Mouse (Mus musculus): ENCODE results near the gene Atxn7l1. TPM values are rescaled to one million over a fixed set of nuclear protein-coding genes. Genes with fewer than 3 reads are reported as not detected.
"Not testable (repeated sequence)": the region's sequence is repeated elsewhere in the genome, so short reads cannot be mapped to it uniquely, and the experiment has no call there.

Gene Atxn7l1
- polyA plus RNA-seq, 1 experiment from 2014 or later: 11.4 TPM

DNA sequence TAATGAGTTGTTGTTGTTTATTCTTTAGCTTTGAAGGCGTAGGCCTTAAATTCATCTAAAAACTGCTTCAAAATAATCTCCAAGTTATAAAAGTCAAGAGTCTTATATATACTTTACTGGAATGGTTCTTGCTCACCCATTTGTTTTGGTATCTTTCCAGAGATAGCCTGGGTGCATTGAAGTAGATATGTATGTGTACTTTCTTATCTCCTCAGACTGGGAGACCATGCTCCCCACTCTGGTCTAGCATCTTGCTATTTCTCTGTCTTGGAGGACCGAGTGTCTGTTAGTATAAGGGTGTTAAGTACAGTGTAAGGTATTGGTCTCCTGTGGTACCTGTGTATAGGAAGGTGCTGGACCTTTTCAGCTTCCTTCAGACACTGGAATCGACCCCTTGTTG, 6.4 kb downstream of the Atxn7l1 start:
- H3K9ac ChIP-seq: no peak overlapping the region
- no peak overlapping the region for H3K27ac ChIP-seq (ENCODE audit: poor library complexity, severe bottlenecking)
- peaks cover 24% of the 10 kb centered on the region for H3K4me1 ChIP-seq (replicated peaks)
- peaks cover 5% of the 10 kb centered on the region for H3K36me3 ChIP-seq
- ATAC-seq (ENCODE audit: insufficient number of reproducible peaks, low FRiP score): no peak
- no peaks in the 10 kb centered on the region for H3K9me3 ChIP-seq (replicated peaks)
- WGBS: 72% methylated on average over 3 of the region's 3 CpGs
- H3K4me3 ChIP-seq: no peak overlapping the region
- no peak overlapping the region for H3K4me2 ChIP-seq
- H3K27me3 ChIP-seq (replicated peaks): no peaks in the 10 kb centered on the region

- no peak overlapping the region for H3K9ac ChIP-seq
- 83% methylated on average over 3 of the region's 3 CpGs for WGBS
- peaks cover 28% of the 10 kb centered on the region for H3K4me1 ChIP-seq (replicated peaks)
These were observed 7.2 kb downstream of the Atxn7l1 start for GRCm38 (mm10) chr12:33154732-33155131.

GRCm38 (mm10) chr12:33156334-33157018, 9.0 kb downstream of the Atxn7l1 start:
- WGBS: 89% methylated on average over 7 of the region's 7 CpGs
- H3K4me1 ChIP-seq (replicated peaks): peaks cover 28% of the 10 kb centered on the region
- no peaks in the 10 kb centered on the region for H3K9me3 ChIP-seq (replicated peaks)
- H3K4me2 ChIP-seq: no peak overlapping the region
- H3K4me3 ChIP-seq: no peak overlapping the region
- no peak for ATAC-seq (ENCODE audit: insufficient number of reproducible peaks, low FRiP score)
- H3K27me3 ChIP-seq (replicated peaks): no peaks in the 10 kb centered on the region
- no peak overlapping the region for H3K9ac ChIP-seq
- H3K27ac ChIP-seq (ENCODE audit: poor library complexity, severe bottlenecking): no peak overlapping the region
- H3K36me3 ChIP-seq: peaks cover 5% of the 10 kb centered on the region

More at GRCm38 (mm10) chr12:33154732-33155131, 7.2 kb downstream of the Atxn7l1 start:
- H3K4me3 ChIP-seq: no peak overlapping the region
- ATAC-seq (ENCODE audit: insufficient number of reproducible peaks, low FRiP score): no peak
- H3K36me3 ChIP-seq: peaks cover 5% of the 10 kb centered on the region
- no peaks in the 10 kb centered on the region for H3K27me3 ChIP-seq (replicated peaks)
- no peak overlapping the region for H3K27ac ChIP-seq (ENCODE audit: poor library complexity, severe bottlenecking)
- H3K4me2 ChIP-seq: no peak overlapping the region
- H3K9me3 ChIP-seq (replicated peaks): no peaks in the 10 kb centered on the region

DNA sequence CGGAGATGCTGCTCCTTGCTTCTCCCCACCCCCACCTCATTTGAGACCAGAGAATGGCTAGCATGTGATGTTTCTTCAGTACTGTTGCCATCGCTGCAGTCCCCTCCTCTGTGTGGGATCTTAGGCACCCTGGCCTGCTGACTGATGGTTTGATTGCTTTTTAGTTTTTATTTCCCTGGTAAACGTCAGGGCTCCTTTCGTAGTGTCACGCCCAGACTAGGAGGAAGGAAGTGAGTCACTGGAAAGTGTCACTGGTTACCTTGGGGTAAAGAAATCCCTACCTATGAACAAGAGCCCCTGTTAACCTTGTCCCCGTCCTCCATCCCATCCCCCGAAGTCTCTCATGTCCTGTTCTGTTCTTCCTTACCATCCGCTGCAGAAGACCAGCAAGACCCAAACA, 10.8 kb downstream of the Atxn7l1 start:
- Histone ChIP-seq H3K4me3 (no peak overlapping the region), H3K9ac (no peak overlapping the region), H3K27me3 (replicated peaks) (no peaks in the 10 kb centered on the region), H3K4me1 (replicated peaks) (peaks cover 29% of the 10 kb centered on the region), H3K27ac (ENCODE audit: poor library complexity, severe bottlenecking) (no peak overlapping the region), H3K4me2 (no peak overlapping the region), H3K9me3 (replicated peaks) (no peaks in the 10 kb centered on the region), H3K36me3 (peaks cover 5% of the 10 kb centered on the region)
- ATAC-seq (ENCODE audit: insufficient number of reproducible peaks, low FRiP score): no peak
- 56% methylated on average over 8 of the region's 8 CpGs for WGBS

DNA sequence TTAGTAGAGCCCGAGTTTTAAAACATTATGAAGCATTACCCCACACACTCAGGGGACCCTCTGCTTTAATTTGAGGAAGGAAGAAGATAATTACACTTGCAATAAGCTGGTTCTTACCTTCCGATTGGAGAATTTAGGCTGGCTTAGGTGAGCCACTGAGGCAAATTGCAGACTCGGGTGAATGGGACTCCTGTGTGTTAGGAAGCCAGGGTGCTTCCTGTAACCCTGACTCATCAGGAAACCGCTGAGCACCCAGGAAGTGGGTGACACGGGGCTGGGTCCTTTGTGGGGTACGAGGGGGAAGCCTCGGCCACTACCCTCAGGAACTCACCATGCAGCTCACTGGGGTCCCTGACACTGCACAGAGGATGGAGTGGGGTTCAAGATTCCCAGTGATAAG, 12.9 kb downstream of the Atxn7l1 start:
- Histone ChIP-seq H3K27me3 (replicated peaks) (no peaks in the 10 kb centered on the region), H3K9me3 (replicated peaks) (no peaks in the 10 kb centered on the region), H3K4me3 (no peak overlapping the region), H3K36me3 (peaks cover 2% of the 10 kb centered on the region), H3K4me1 (replicated peaks) (peaks cover 28% of the 10 kb centered on the region), H3K27ac (ENCODE audit: poor library complexity, severe bottlenecking) (no peak overlapping the region), H3K9ac (no peak overlapping the region), H3K4me2 (no peak overlapping the region)
- 70% methylated on average over 7 of the region's 7 CpGs for WGBS
- no peak for ATAC-seq (ENCODE audit: insufficient number of reproducible peaks, low FRiP score)

DNA sequence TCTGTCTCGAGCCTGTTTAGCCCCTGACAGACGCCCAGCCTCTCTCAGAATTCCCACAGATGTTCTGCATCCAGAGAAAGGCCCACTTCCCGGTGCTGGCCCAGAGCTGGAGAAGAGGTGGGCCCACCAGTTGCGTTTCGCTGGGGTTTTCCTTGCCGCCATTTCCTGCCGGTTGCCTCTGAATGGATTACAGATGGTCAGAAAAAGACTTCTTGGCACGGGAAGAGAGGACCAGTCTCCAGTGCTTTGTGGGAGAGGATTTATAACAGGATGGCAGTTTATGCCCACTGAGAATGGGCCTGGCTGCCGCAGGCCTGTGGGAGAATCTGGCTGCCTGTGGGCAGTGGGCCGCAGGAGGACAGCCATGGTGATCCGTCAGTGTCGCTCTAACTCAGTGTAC, 15.0 kb downstream of the Atxn7l1 start:
- no peak overlapping the region for H3K27ac ChIP-seq (ENCODE audit: poor library complexity, severe bottlenecking)
- WGBS: 53% methylated on average over 12 of the region's 12 CpGs
- H3K4me2 ChIP-seq: no peak overlapping the region
- H3K36me3 ChIP-seq: no peaks in the 10 kb centered on the region; the same call in 1 of the 2 replicates
- H3K27me3 ChIP-seq (replicated peaks): no peaks in the 10 kb centered on the region
- peaks cover 27% of the 10 kb centered on the region for H3K4me1 ChIP-seq (replicated peaks)
- ATAC-seq (ENCODE audit: insufficient number of reproducible peaks, low FRiP score): no peak
- H3K4me3 ChIP-seq: no peak overlapping the region
- H3K9me3 ChIP-seq (replicated peaks): no peaks in the 10 kb centered on the region
- H3K9ac ChIP-seq: no peak overlapping the region

DNA sequence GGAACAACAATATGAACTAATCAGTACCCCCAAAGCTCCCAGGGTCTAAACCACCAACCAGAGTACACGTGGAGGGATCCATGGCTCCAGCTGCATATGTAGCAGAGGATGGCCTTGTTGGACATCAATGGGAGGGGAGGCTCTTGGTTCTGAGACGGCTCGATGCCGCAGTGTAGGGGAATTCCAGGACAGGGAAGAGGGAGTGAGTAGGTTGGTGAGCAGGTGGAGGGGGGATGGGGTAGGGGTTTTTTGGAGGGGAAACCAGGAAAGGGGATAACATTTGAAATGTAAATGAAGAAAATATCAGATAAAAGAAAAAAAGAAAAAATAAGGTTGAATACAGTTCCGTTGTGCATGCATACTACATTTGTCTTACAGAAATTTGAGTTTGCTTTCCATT, 16.5 kb downstream of the Atxn7l1 start:
- H3K27ac ChIP-seq (ENCODE audit: poor library complexity, severe bottlenecking); H3K9ac ChIP-seq; ATAC-seq (ENCODE audit: insufficient number of reproducible peaks, low FRiP score); H3K4me3 ChIP-seq; H3K27me3 ChIP-seq (replicated peaks); H3K36me3 ChIP-seq; H3K4me2 ChIP-seq; H3K9me3 ChIP-seq (replicated peaks): not testable (repeated sequence)
- 90% methylated on average over 5 of the region's 5 CpGs for WGBS
- H3K4me1 ChIP-seq (replicated peaks): peaks cover 22% of the 10 kb centered on the region

DNA sequence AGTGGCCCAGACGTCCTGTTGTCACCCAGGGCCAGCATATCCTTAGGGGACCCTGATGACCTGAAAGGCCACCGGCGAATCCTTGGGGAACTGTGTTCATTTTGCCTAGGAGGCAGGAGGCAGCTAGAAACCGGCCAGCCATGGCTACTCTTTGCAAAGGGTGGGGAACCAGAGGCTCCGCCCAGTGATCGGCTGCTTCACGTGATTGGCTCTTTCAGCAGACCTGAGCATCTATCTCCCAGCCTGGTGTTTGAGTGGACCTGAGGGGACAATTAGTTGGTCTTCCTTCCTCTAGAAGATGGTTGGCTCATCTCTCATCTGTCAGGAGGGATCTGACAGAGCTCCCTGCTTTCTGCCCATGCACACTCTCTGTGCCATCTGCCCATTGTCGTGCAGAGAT, 19.2 kb downstream of the Atxn7l1 start:
- WGBS: 53% methylated on average over 8 of the region's 8 CpGs
- peaks cover 29% of the 10 kb centered on the region for H3K4me1 ChIP-seq (replicated peaks)
- no peak overlapping the region for H3K4me3 ChIP-seq
- H3K36me3 ChIP-seq: no peaks in the 10 kb centered on the region
- no peaks in the 10 kb centered on the region for H3K9me3 ChIP-seq (replicated peaks)
- H3K27me3 ChIP-seq (replicated peaks): no peaks in the 10 kb centered on the region
- ATAC-seq (ENCODE audit: insufficient number of reproducible peaks, low FRiP score): no peak
- H3K9ac ChIP-seq: no peak overlapping the region
- H3K27ac ChIP-seq (ENCODE audit: poor library complexity, severe bottlenecking): no peak overlapping the region
- H3K4me2 ChIP-seq: no peak overlapping the region

DNA sequence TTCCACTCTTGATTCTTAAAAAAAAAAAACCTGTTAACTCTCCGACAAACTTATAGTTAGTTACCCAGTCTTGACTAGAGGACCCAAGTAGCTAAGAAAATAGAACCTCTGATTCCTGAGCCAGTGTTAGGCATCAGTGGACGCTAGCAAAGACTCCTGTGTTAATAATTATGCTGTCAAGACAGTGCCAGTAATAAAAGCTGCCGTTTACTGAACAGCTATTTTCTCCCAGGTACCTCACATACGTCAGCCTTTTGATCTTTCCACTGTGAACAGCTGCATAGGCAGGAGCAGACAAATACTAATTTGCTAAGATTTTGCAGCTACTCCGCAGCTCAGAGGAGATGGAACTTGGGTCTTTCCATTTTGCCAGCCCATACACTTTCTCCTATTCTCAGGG, 20.1 kb downstream of the Atxn7l1 start:
- Histone ChIP-seq H3K4me3 (no peak overlapping the region), H3K36me3 (no peaks in the 10 kb centered on the region), H3K9me3 (replicated peaks) (no peaks in the 10 kb centered on the region), H3K27me3 (replicated peaks) (no peaks in the 10 kb centered on the region), H3K27ac (ENCODE audit: poor library complexity, severe bottlenecking) (no peak overlapping the region), H3K4me2 (no peak overlapping the region), H3K9ac (no peak overlapping the region), H3K4me1 (replicated peaks) (peaks cover 27% of the 10 kb centered on the region)
- WGBS: 86% methylated on average over 5 of the region's 5 CpGs
- ATAC-seq (ENCODE audit: insufficient number of reproducible peaks, low FRiP score): no peak

DNA sequence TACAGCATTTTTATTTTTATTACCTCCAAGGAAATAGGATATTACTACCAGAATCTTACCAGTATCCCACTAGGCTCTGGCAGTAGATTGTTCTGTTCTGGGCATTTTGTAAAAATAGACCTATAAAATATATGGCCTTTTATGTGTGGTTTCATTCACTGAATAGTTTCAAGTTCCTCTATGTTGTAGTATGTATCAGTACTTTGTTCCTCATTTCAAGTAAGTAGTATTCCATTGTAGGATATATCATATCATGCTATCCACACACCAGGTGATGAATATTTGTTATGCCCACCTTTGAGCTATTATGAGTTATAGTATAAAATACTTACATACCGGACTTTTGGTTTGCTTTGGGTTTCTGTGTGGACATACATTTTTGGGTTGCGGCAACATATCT, 21.0 kb downstream of the Atxn7l1 start:
- 96% methylated on average over 2 of the region's 2 CpGs for WGBS
- Histone ChIP-seq H3K27ac (ENCODE audit: poor library complexity, severe bottlenecking) (no peak overlapping the region), H3K4me3 (no peak overlapping the region), H3K9ac (no peak overlapping the region), H3K4me2 (no peak overlapping the region), H3K9me3 (replicated peaks) (no peaks in the 10 kb centered on the region), H3K36me3 (no peaks in the 10 kb centered on the region), H3K4me1 (replicated peaks) (peaks cover 24% of the 10 kb centered on the region), H3K27me3 (replicated peaks) (no peaks in the 10 kb centered on the region)
- no peak for ATAC-seq (ENCODE audit: insufficient number of reproducible peaks, low FRiP score)

- no peaks in the 10 kb centered on the region for H3K27me3 ChIP-seq (replicated peaks)
- no peaks in the 10 kb centered on the region for H3K9me3 ChIP-seq (replicated peaks)
- no peak overlapping the region for H3K9ac ChIP-seq
- H3K27ac ChIP-seq (ENCODE audit: poor library complexity, severe bottlenecking): no peak overlapping the region
- no peaks in the 10 kb centered on the region for H3K36me3 ChIP-seq
- no peak for ATAC-seq (ENCODE audit: insufficient number of reproducible peaks, low FRiP score)
- 87% methylated on average over 11 of the region's 11 CpGs for WGBS
- no peak overlapping the region for H3K4me2 ChIP-seq
- H3K4me3 ChIP-seq: no peak overlapping the region
- H3K4me1 ChIP-seq (replicated peaks): peaks cover 38% of the 10 kb centered on the region
These were observed 22.4 kb downstream of the Atxn7l1 start for GRCm38 (mm10) chr12:33169777-33170494.

All from heart, embryonic 12.5 days (tissue).